Mouse (Mus musculus): ENCODE measurements around the gene Mthfd1l.
"Not testable (repeated sequence)": the region's sequence is repeated elsewhere in the genome, so short reads cannot be mapped to it uniquely, and the experiment has no call there.

Mthfd1l gene

GRCm38 (mm10) chr10:4119287-4119686 lies 146.4 kb downstream of the Mthfd1l start:
- no peak for DNase-seq (ENCODE audit: low read depth)

- no peak for DNase-seq (ENCODE audit: low read depth)
Observed at GRCm38 (mm10) chr10:4120708-4121107, 147.8 kb downstream of the Mthfd1l start.

- no peak for DNase-seq (ENCODE audit: low read depth)
Observed at GRCm38 (mm10) chr10:4121197-4121596, 148.3 kb downstream of the Mthfd1l start.

- DNase-seq (ENCODE audit: low read depth) = not testable (repeated sequence)
Observed at GRCm38 (mm10) chr10:4123280-4123945, 150.5 kb downstream of the Mthfd1l start.

GRCm38 (mm10) chr10:4124148-4124547 lies 151.2 kb downstream of the Mthfd1l start:
- no peak for DNase-seq (ENCODE audit: low read depth)

GRCm38 (mm10) chr10:4125232-4125631 lies 152.3 kb downstream of the Mthfd1l start:
- no peak for DNase-seq (ENCODE audit: low read depth)

- DNase-seq (ENCODE audit: low read depth) = no peak
Observed at GRCm38 (mm10) chr10:4126335-4127012, 153.6 kb downstream of the Mthfd1l start.

GRCm38 (mm10) chr10:4128411-4128810 lies 155.5 kb downstream of the Mthfd1l start:
- no peak for DNase-seq (ENCODE audit: low read depth)

- DNase-seq (ENCODE audit: low read depth) = no peak
Observed at GRCm38 (mm10) chr10:4128915-4129314, 156.0 kb downstream of the Mthfd1l start.

GRCm38 (mm10) chr10:4129461-4129860 lies 156.5 kb downstream of the Mthfd1l start:
- no peak for DNase-seq (ENCODE audit: low read depth)

- DNase-seq (ENCODE audit: low read depth) = no peak
Observed at GRCm38 (mm10) chr10:4130034-4130607, 157.2 kb downstream of the Mthfd1l start.

GRCm38 (mm10) chr10:4132735-4133134 lies 159.8 kb downstream of the Mthfd1l start:
- no peak for DNase-seq (ENCODE audit: low read depth)

GRCm38 (mm10) chr10:4135100-4135764 lies 162.3 kb downstream of the Mthfd1l start:
- no peak for DNase-seq (ENCODE audit: low read depth)

- DNase-seq (ENCODE audit: low read depth) = no peak
Observed at GRCm38 (mm10) chr10:4139531-4139930, 166.6 kb downstream of the Mthfd1l start.

- no peak for DNase-seq (ENCODE audit: low read depth)
Observed at GRCm38 (mm10) chr10:4141689-4142088, 168.8 kb downstream of the Mthfd1l start.

- no peak for DNase-seq (ENCODE audit: low read depth)
Observed at GRCm38 (mm10) chr10:4142816-4143215, 169.9 kb downstream of the Mthfd1l start.

GRCm38 (mm10) chr10:4143381-4143780 lies 170.5 kb downstream of the Mthfd1l start:
- DNase-seq (ENCODE audit: low read depth) = no peak

- no peak for DNase-seq (ENCODE audit: low read depth)
Observed at GRCm38 (mm10) chr10:4145080-4145807, 172.3 kb downstream of the Mthfd1l start.

- no peak for DNase-seq (ENCODE audit: low read depth)
Observed at GRCm38 (mm10) chr10:4146947-4147346, 174.0 kb downstream of the Mthfd1l start.

- no peak for DNase-seq (ENCODE audit: low read depth)
Observed at GRCm38 (mm10) chr10:4151159-4151558, 178.2 kb downstream of the Mthfd1l start.

GRCm38 (mm10) chr10:4151862-4152776 lies 179.2 kb downstream of the Mthfd1l start:
- DNase-seq (ENCODE audit: low read depth) = no peak
